Mouse (Mus musculus) limb, embryonic 11.5 days (tissue): ENCODE data around the gene Ankrd44. TPM values are rescaled to one million over a fixed set of nuclear protein-coding genes. Genes with fewer than 3 reads are reported as not detected.
A peak's percentile ranks its signal among the peaks of the same experiment; 100 is the strongest.

ENCODE experiments used
- ATAC-seq: fragments of 200-750 bp; cut with Nextera tagmentation; 2 replicates; pipeline ENCODE4 v1.8.0; 2017; ENCODE audit warnings: low read depth; ENCODE audit not compliant: insufficient number of reproducible peaks, low FRiP score, low TSS enrichment
- DNase-seq: peaks from one replicate; pipeline ENCODE4 v3.0.0-alpha.2; 2015; ENCODE audit warnings: low spot score
- H3K27ac ChIP-seq: fragments of 300-500 bp; sonication (generic); replicated peaks from 2 replicates; pipeline ENCODE4 v1.5.1; 2014; ENCODE audit warnings: low read depth, mild to moderate bottlenecking, low read length
- H3K27me3 ChIP-seq: fragments of 300-500 bp; sonication (generic); 2 replicates; pipeline ENCODE4 v1.6.1; 2014; ENCODE audit warnings: mild to moderate bottlenecking, low read length, mixed read lengths; ENCODE audit not compliant: control insufficient read depth, insufficient read depth
- H3K36me3 ChIP-seq: fragments of 300-500 bp; sonication (generic); 2 replicates; pipeline ENCODE4 v1.6.1; 2014; ENCODE audit warnings: mild to moderate bottlenecking, low read length, moderate library complexity, mixed read lengths; ENCODE audit not compliant: control insufficient read depth, insufficient read depth
- H3K4me1 ChIP-seq: fragments of 300-500 bp; sonication (generic); 2 replicates; pipeline ENCODE4 v1.6.1; 2014; ENCODE audit warnings: low read length, mixed read lengths; ENCODE audit not compliant: control insufficient read depth, insufficient read depth
- H3K4me2 ChIP-seq: fragments of 300-500 bp; sonication (generic); 2 replicates; pipeline ENCODE4 v1.6.1; 2014; ENCODE audit warnings: low read depth, mild to moderate bottlenecking, moderate library complexity; ENCODE audit not compliant: severe bottlenecking
- H3K4me3 ChIP-seq: fragments of 300-500 bp; sonication (generic); 2 replicates; pipeline ENCODE4 v1.5.1; 2014; ENCODE audit warnings: low read depth, low read length
- H3K9ac ChIP-seq: fragments of 300-500 bp; sonication (generic); 2 replicates; pipeline ENCODE4 v1.6.1; 2014; ENCODE audit warnings: mild to moderate bottlenecking, low read length
- H3K9me3 ChIP-seq: fragments of 300-500 bp; sonication (generic); 2 replicates; pipeline ENCODE4 v1.6.1; 2016; ENCODE audit warnings: low read length; ENCODE audit not compliant: control insufficient read depth
- WGBS: fragments of 180-500 bp; shearing (Covaris S2); extraction: QIAGEN DNeasy Blood & Tissue Kit; methylation state at CpG from one replicate; pipeline ENCODE4 v1.1.7; 2014; 5-methylcytosine and 5-hydroxymethylcytosine counted together
- polyA plus RNA-seq: library from polyadenylated mRNA; unstranded; fragments of >200 nt; fragmentation: Nextera tagmentation; extraction: Ambion mirVana; gene quantifications from 2 replicates; pipeline ENCODE4 v1.2.1, GENCODE M21; 2014

The Ankrd44 gene
- polyA plus RNA-seq, 1 experiment from 2014 or later: 23.5 TPM

DNA sequence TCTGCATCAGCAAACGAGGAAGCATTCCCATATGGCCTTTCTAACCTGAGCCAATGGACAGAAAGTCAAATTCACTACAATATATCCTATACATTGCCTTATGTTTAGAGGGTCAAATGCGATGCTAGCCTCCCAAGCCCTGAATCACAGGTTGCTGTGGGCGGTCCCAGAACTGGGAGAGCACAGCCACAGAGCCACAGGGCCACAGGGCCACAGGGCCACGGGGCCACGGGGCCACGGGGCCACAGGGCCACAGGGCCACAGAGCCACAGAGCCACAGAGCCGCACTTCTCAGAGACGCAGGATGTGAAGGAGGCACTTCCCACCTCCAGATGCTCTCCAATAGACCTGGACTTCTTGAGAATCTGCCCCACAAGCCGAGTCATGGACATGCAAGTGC lies 121.8 kb downstream of the Ankrd44 start:
- H3K9ac ChIP-seq: no peak overlapping the region
- no peak overlapping the region for H3K4me2 ChIP-seq
- H3K27me3 ChIP-seq: no peaks in the 10 kb centered on the region
- no peaks in the 10 kb centered on the region for H3K36me3 ChIP-seq
- WGBS: 91% methylated on average over 9 of the region's 9 CpGs
- no peak for DNase-seq
- H3K4me1 ChIP-seq: no peaks in the 10 kb centered on the region
- ATAC-seq: no peak
- no peaks in the 10 kb centered on the region for H3K9me3 ChIP-seq
- H3K27ac ChIP-seq: no peak overlapping the region
- no peak overlapping the region for H3K4me3 ChIP-seq

- Histone ChIP-seq H3K9me3 (no peaks in the 10 kb centered on the region), H3K4me3 (no peak overlapping the region), H3K27me3 (no peaks in the 10 kb centered on the region), H3K27ac (no peak overlapping the region), H3K36me3 (no peaks in the 10 kb centered on the region), H3K4me2 (no peak overlapping the region), H3K4me1 (no peaks in the 10 kb centered on the region), H3K9ac (no peak overlapping the region)
- ATAC-seq: no peak
- peak; percentile 29 for DNase-seq
- WGBS: 41% methylated on average over 11 of the region's 11 CpGs
Measured at GRCm38 (mm10) chr1:54802703-54803102, 123.5 kb downstream of the Ankrd44 start.

GRCm38 (mm10) chr1:54801256-54801655 lies 124.9 kb downstream of the Ankrd44 start:
- Histone ChIP-seq H3K36me3 (no peaks in the 10 kb centered on the region), H3K9ac (no peak overlapping the region), H3K4me3 (no peak overlapping the region), H3K27me3 (no peaks in the 10 kb centered on the region), H3K4me2 (no peak overlapping the region), H3K9me3 (no peaks in the 10 kb centered on the region), H3K4me1 (no peaks in the 10 kb centered on the region), H3K27ac (no peak overlapping the region)
- DNase-seq: no peak
- 79% methylated on average over 3 of the region's 3 CpGs for WGBS
- ATAC-seq: no peak

GRCm38 (mm10) chr1:54799421-54799820 lies 126.8 kb downstream of the Ankrd44 start:
- 63% methylated on average over 1 of the region's 1 CpGs for WGBS
- ATAC-seq: no peak

GRCm38 (mm10) chr1:54798415-54798814 lies 127.8 kb downstream of the Ankrd44 start:
- Histone ChIP-seq H3K4me2 (no peak overlapping the region), H3K9ac (no peak overlapping the region), H3K4me1 (no peaks in the 10 kb centered on the region), H3K4me3 (no peak overlapping the region), H3K27me3 (no peaks in the 10 kb centered on the region), H3K9me3 (no peaks in the 10 kb centered on the region), H3K27ac (no peak overlapping the region), H3K36me3 (no peaks in the 10 kb centered on the region)
- WGBS: 85% methylated on average over 3 of the region's 3 CpGs
- ATAC-seq (no peak), DNase-seq (no peak)

More at GRCm38 (mm10) chr1:54799421-54799820, 126.8 kb downstream of the Ankrd44 start:
- Histone ChIP-seq H3K36me3 (no peaks in the 10 kb centered on the region), H3K4me1 (no peaks in the 10 kb centered on the region), H3K4me3 (no peak overlapping the region), H3K9ac (no peak overlapping the region), H3K27me3 (no peaks in the 10 kb centered on the region), H3K4me2 (no peak overlapping the region), H3K27ac (no peak overlapping the region), H3K9me3 (no peaks in the 10 kb centered on the region)
- no peak for DNase-seq

DNA sequence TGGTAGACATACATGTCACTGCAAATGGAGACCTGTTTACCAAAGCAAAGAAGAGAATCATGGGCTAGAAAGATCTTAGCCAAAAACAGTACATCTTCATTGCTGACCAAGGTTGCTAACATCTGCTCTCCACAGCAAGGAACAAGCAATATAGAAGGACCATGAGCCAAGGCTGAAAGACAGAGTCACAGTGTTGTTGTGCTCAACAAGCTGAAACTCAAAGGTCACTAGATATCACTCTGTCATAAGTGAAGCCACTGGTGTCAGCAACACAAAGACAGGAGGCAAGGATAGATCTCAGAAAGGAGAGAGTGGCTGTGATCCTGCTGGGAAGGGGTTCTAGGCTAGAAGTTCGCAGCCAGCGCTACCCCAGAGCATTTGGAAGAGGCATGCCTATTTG lies 131.5 kb downstream of the Ankrd44 start:
- 85% methylated on average over 2 of the region's 2 CpGs for WGBS
- no peak for ATAC-seq
- no peaks in the 10 kb centered on the region for H3K36me3 ChIP-seq
- no peak overlapping the region for H3K27ac ChIP-seq
- H3K9me3 ChIP-seq: no peaks in the 10 kb centered on the region
- no peak overlapping the region for H3K4me3 ChIP-seq
- DNase-seq: no peak
- H3K4me2 ChIP-seq: no peak overlapping the region
- H3K4me1 ChIP-seq: no peaks in the 10 kb centered on the region
- H3K27me3 ChIP-seq: no peaks in the 10 kb centered on the region
- no peak overlapping the region for H3K9ac ChIP-seq

- Histone ChIP-seq H3K36me3 (no peaks in the 10 kb centered on the region), H3K4me3 (no peak overlapping the region), H3K4me1 (0 out of 2 replicates have a peak, but pooled peaks cover 2% of the 10 kb centered on the region), H3K27ac (no peak overlapping the region), H3K27me3 (no peaks in the 10 kb centered on the region), H3K4me2 (no peak overlapping the region), H3K9ac (no peak overlapping the region), H3K9me3 (no peaks in the 10 kb centered on the region)
- DNase-seq: no peak
- 58% methylated on average over 3 of the region's 3 CpGs for WGBS
- no peak for ATAC-seq
Measured at GRCm38 (mm10) chr1:54791406-54791805, 134.8 kb downstream of the Ankrd44 start.

- Histone ChIP-seq H3K27me3 (no peaks in the 10 kb centered on the region), H3K27ac (no peak overlapping the region), H3K4me3 (no peak overlapping the region), H3K4me1 (0 out of 2 replicates have a peak, but pooled peaks cover 2% of the 10 kb centered on the region), H3K9me3 (no peaks in the 10 kb centered on the region), H3K4me2 (no peak overlapping the region), H3K9ac (no peak overlapping the region), H3K36me3 (no peaks in the 10 kb centered on the region)
- ATAC-seq (no peak), DNase-seq (no peak)
- 48% methylated on average over 7 of the region's 7 CpGs for WGBS
Measured at GRCm38 (mm10) chr1:54789327-54789960, 136.7 kb downstream of the Ankrd44 start.

GRCm38 (mm10) chr1:54788337-54788736 lies 137.8 kb downstream of the Ankrd44 start:
- Histone ChIP-seq H3K9me3 (no peaks in the 10 kb centered on the region), H3K4me1 (0 out of 2 replicates have a peak, but pooled peaks cover 2% of the 10 kb centered on the region), H3K4me3 (no peak overlapping the region), H3K36me3 (no peaks in the 10 kb centered on the region), H3K4me2 (no peak overlapping the region), H3K9ac (no peak overlapping the region), H3K27ac (no peak overlapping the region), H3K27me3 (no peaks in the 10 kb centered on the region)
- DNase-seq (no peak), ATAC-seq (no peak)
- 54% methylated on average over 4 of the region's 4 CpGs for WGBS
